Mouse (Mus musculus) adrenal gland, adult (tissue): Measurements from ENCODE around the gene Gm5890.
"Not testable (repeated sequence)": the region's sequence is repeated elsewhere in the genome, so short reads cannot be mapped to it uniquely, and the experiment has no call there.

ENCODE experiments used
- DNase-seq, 2 experiments: peaks; one replicate each; pipeline ENCODE4 v3.0.0; 2022 to 2023; ENCODE audit warnings: low spot score in 1 of 2; ENCODE audit not compliant: inconsistent age in 2 of 2

The Gm5890 gene

GRCm38 (mm10) chr7:20262734-20263133 is at the start of gene Gm5890:
Gene Gm5890 (minus strand): TSS chr7:20262834.
- not testable (repeated sequence) for DNase-seq

GRCm38 (mm10) chr7:20233728-20234127 is 28.9 kb downstream of the Gm5890 start, which contains the start of gene Gm4498:
Gene Gm4498 (minus strand): TSS chr7:20233828.
- not testable (repeated sequence) for DNase-seq
